Mouse (Mus musculus): ENCODE results near the gene Cdh13.
"Not testable (repeated sequence)": the region's sequence is repeated elsewhere in the genome, so short reads cannot be mapped to it uniquely, and the experiment has no call there.

Gene Cdh13

DNA sequence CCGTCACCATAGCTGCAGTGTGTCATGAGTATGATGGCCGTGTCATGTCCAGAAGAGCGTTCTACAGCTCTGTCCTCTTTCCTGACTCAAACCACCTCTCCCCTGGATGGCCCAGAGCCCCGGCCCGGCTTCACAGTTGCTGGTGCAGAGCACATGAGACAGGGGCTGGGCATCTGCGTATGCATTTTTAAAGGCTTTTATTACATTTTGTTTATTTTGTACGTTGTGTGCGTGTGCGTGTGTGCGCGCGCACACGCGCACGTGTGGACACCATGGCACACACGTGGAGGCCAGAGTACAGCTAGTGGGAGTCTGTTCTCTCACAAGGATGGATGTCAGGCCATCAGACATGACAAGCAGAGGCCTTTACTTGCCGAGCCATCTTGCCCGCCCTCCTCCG, 1068.1 kb downstream of the Cdh13 start:
- DNase-seq (ENCODE audit: inconsistent ontology term) = no peak

DNA sequence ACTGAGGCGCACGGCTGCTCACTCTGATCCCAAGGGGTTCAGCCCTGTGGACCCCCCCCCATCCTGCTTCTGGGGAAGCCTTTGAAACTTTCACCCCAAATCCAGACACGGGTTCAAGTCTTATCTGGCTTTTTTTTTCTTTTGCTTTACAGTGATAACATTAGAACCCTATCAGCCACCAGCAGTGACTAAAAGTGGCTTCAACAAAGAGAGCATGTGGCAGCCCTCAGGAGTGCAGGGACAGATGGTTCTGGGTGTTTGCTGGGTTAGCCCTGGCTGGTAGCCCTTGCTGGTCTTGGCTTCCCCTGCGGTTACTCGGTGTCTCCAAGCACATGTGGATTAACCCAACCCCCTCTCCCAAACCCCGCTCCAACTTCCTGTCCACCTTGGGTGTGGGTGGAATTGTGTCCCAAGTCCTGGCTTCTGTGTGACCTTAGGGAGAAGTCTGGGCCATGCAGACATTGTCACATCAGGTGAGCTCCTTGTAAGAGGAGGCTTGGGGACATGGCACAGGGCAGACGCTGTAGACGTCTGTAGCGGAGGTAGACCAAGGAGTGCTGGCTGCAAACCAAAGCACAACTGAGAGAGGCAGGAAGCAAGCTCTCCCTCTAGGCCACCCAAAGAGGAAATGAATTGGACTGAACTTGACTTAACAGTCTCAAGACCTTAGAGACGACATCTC, 1069.6 kb downstream of the Cdh13 start:
- DNase-seq (ENCODE audit: inconsistent ontology term) = no peak

DNA sequence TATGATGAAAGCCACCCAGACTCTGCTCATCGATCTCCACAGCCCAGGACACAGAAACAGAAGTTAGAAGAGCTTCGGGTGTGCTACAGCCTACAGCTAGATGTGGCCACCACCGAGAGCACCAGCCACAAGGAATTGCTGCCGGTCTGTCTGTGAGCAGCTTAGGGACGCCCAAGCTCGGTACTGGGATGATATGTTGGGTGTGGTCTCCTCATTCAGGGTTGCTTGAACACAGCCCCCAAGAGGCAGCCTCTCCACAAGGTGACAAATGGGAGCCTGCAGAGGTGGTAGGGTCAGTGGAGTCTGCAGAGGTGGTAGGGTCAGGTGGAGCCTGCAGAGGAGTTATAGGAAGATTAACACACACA, 1070.1 kb downstream of the Cdh13 start:
- no peak for DNase-seq (ENCODE audit: inconsistent ontology term)

DNA sequence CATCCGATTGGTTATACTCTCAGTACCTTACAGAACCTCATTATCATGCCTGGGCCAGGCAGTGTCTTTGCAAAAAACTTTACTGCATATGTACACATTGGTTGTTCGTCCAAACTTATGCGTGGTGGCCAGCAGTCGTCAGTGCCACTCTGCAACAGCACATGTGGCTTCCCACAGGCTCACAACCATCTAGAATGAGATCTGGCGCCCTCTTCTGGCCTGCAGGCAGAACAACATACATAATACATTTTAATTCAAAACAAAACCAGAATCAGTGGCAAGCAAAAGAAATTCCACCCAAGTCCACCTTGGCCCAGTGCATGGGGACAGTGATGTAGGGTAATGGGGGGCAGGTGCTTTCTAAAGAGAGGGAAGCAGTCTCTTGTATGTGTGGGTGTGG, 1073.1 kb downstream of the Cdh13 start:
- not testable (repeated sequence) for DNase-seq (ENCODE audit: inconsistent ontology term)

DNA sequence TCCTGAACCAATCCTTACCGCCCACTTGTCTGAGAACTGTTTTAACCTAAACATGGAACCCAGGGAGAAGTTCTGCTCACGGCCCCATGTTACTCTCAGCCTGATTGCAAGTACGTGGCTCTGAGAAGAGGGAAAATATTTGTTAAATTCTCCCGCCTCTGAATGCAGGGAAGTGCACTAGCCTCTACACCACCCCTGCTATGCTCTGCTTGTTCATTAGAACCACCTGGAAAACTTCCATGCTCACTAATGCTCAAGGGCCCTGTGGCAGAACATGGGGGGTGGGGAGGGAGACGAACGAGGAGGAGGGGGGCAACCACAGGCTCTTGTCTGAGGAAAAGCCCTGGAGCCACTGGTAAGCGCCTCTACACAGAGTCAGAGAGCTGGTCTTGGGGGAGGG, 1074.6 kb downstream of the Cdh13 start:
- DNase-seq (ENCODE audit: inconsistent ontology term) = no peak

DNA sequence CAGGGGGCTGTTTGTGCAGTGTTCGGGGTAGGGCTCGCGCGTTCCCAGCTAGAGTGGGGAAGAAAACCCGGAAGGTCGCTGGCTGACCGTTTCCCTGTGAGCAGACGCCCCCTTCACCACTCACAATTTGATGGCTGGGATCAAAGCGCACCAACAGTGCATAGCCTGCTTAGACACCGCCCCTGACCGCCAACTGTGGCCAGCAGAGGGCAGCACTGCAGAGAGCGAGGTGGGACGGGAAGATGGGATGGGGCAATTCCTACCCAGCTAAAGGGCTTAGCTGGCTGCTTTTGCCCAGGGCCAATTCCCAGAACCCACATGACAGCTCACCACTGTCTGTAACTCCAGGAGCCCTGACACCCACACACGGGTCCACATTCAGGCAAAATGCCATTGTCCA, 1075.3 kb downstream of the Cdh13 start:
- DNase-seq (ENCODE audit: inconsistent ontology term) = peak; percentile 27

DNA sequence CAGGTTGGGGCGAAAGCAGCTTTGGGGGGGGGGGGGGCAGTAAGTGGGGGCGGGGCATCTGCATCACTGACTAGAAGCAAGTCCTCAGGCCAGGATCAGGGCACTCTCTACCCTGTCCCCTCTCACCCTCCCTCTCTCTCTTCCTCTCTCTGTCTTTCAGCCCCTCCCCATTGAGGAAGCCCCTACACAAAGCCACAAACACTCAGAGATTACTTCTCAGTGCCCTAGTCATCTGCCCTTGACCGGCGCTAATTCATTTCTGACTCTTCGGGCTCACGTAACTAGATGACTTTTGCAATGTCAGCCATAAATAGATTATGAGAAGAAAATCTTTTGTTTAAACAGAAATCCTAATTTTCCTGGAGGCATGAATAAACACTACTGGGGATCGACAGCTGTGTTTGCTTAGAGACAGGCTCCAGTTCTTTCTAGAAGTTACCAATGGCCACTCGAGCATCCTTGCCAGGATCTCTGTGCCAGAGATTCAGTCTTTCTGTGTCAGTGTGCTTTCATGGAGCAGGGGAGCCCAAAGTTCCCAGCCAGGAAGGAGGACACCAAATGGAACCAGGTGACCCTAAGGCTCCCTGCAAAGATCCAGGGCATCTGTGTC, 1077.3 kb downstream of the Cdh13 start:
- DNase-seq (ENCODE audit: inconsistent ontology term) = no peak

All from Muller cell, postnatal 12 days (primary cell).